ENCODE assay signal across 8 mouse cellular contexts in the genomic region with DNA sequence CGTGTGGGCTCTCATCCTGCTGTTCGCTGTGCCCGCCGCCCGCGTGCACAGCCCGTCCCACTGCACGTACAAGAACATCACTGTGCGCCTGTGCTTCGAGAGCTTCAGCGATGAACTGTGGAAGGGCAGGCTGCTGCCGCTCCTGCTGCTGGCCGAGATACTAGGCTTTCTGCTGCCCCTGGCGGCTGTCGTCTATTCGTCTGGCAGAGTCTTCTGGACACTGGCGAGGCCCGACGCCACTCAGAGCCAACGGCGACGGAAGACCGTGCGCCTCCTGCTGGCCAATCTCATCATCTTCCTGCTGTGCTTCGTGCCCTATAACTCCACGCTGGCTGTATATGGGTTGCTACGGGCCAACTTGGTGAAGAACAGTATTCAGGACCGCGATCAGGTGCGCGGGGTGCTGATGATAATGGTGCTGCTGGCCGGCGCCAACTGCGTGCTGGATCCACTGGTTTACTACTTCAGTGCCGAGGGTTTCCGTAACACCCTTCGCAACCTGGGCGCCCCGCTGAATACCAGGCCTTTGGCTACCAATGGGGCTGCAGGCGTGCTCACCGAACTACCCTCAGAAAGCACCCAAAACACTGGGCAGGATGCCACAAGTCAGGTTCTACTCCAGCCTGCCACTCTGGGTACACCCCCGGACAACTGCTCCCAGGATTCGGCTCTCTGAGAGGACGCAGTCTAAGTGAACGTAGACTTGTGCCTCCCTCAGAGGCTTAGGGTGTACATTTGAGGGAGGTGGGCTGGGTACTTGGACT. TPM values are rescaled to one million over a fixed set of nuclear protein-coding genes. Genes with fewer than 3 reads are reported as not detected.
DNase-seq lines count a peak whose midpoint lies in the region; ATAC-seq lines count a peak whose summit lies in the region.

No protein-coding gene starts in this region.

- H3K9me3 ChIP-seq in erythroblast, embryonic 14.5 days (ENCODE audit: control insufficient read depth, low read length): no peaks in the 10 kb centered on the region
- H3K9me3 ChIP-seq in intestine, embryonic 14.5 days (ENCODE audit: control insufficient read depth, low read length): no peaks in the 10 kb centered on the region
- no peaks in the 10 kb centered on the region for H3K9me3 ChIP-seq in midbrain, embryonic 11.5 days (ENCODE audit: control insufficient read depth, low read length)
- no peaks in the 10 kb centered on the region for H3K9me3 ChIP-seq in stomach, embryonic 15.5 days

- H3K4me1 ChIP-seq in erythroblast, embryonic 14.5 days (ENCODE audit: control insufficient read depth): peaks cover 18% of the 10 kb centered on the region
- peaks cover 8% of the 10 kb centered on the region for H3K4me1 ChIP-seq in intestine, embryonic 14.5 days (replicated peaks; ENCODE audit: control insufficient read depth, insufficient read depth, low read length)
- peaks cover 3% of the 10 kb centered on the region; the same call in 1 of the 2 replicates for H3K4me1 ChIP-seq in midbrain, embryonic 11.5 days (ENCODE audit: control insufficient read depth, insufficient read depth, low read length)
- peaks cover 10% of the 10 kb centered on the region; the same call in 1 of the 2 replicates for H3K4me1 ChIP-seq in stomach, embryonic 15.5 days

- H3K27ac ChIP-seq in intestine, embryonic 14.5 days (ENCODE audit: low read depth): peak overlapping the region; percentile 30; the same call in 1 of the 2 replicates
- peak overlapping the region; percentile 78 for H3K27ac ChIP-seq in midbrain, embryonic 11.5 days (ENCODE audit: low read depth, low read length)
- peak overlapping the region; percentile 67; the same call in 1 of the 2 replicates for H3K27ac ChIP-seq in stomach, embryonic 15.5 days

- H3K4me2 ChIP-seq in intestine, embryonic 14.5 days (ENCODE audit: low read length): peak overlapping the region; percentile 59
- H3K4me2 ChIP-seq in midbrain, embryonic 11.5 days: peak overlapping the region; percentile 67
- peak overlapping the region; percentile 78 for H3K4me2 ChIP-seq in stomach, embryonic 15.5 days

- 0 out of 2 replicates have a peak, but pooled peaks cover 3% of the 10 kb centered on the region for H3K36me3 ChIP-seq in erythroblast, embryonic 14.5 days (ENCODE audit: control insufficient read depth)
- H3K36me3 ChIP-seq in intestine, embryonic 14.5 days (ENCODE audit: control insufficient read depth, insufficient read depth, low read length): no peaks in the 10 kb centered on the region
- no peaks in the 10 kb centered on the region for H3K36me3 ChIP-seq in midbrain, embryonic 11.5 days (ENCODE audit: control insufficient read depth, insufficient read depth, low read length)
- H3K36me3 ChIP-seq in stomach, embryonic 15.5 days: no peaks in the 10 kb centered on the region

- peak; percentile 99 for DNase-seq in embryo, embryonic 10 days (ENCODE audit: low spot score)
- DNase-seq in gastrocnemius, postnatal 14 days: peak; percentile 93
- peak; percentile 95 for DNase-seq in intestine, embryonic 14.5 days (ENCODE audit: low spot score)
- DNase-seq in left cerebral cortex, postnatal 25 days (ENCODE audit: low spot score in 2 of 2): peak; percentile 77 to 86
- DNase-seq in midbrain, embryonic 11.5 days (ENCODE audit: low spot score, missing footprints): peak; percentile 99

- intact Hi-C loops in gastrocnemius, postnatal 14 days (cut with DNase I; ENCODE audit: low total_unique reads): loop anchor here (5.0 kb wide), 1 partner anchor 180 kb away; no protein-coding TSS in a partner anchor
- intact Hi-C loops in left cerebral cortex, postnatal 25 days (cut with DNase I): loop anchor here (2.0 to 10.0 kb wide), 3 partner anchors 13 to 225 kb away; a partner anchor contains a TSS

- H3K9ac ChIP-seq in intestine, embryonic 14.5 days (ENCODE audit: low read length): peak overlapping the region; percentile 44
- H3K9ac ChIP-seq in midbrain, embryonic 11.5 days (ENCODE audit: low read length): peak overlapping the region; percentile 78
- peak overlapping the region; percentile 27; the same call in 1 of the 2 replicates for H3K9ac ChIP-seq in stomach, embryonic 15.5 days

- ATAC-seq in erythroblast, adult 5-6 weeks (replicated peaks; ENCODE audit: low FRiP score, poor library complexity, severe bottlenecking): no peak
- peak; percentile 84 for ATAC-seq in intestine, embryonic 14.5 days (replicated peaks; ENCODE audit: low FRiP score, low TSS enrichment, low read depth)
- peak; percentile 92 for ATAC-seq in midbrain, embryonic 11.5 days (ENCODE audit: low FRiP score)
- ATAC-seq in stomach, embryonic 15.5 days (ENCODE audit: insufficient read depth, low FRiP score, low read depth): peak; percentile 88

- H3K4me3 ChIP-seq in erythroblast, embryonic 14.5 days (replicated peaks): peak overlapping the region; percentile 60
- peak overlapping the region; percentile 34 for H3K4me3 ChIP-seq in intestine, embryonic 14.5 days (ENCODE audit: low read depth, low read length)
- peak overlapping the region; percentile 34 for H3K4me3 ChIP-seq in midbrain, embryonic 11.5 days (ENCODE audit: low read depth, low read length)
- peak overlapping the region; percentile 42 for H3K4me3 ChIP-seq in stomach, embryonic 15.5 days (replicated peaks)

- H3K27me3 ChIP-seq in erythroblast, embryonic 14.5 days (ENCODE audit: control insufficient read depth): peaks cover 4% of the 10 kb centered on the region; the same call in 1 of the 2 replicates
- H3K27me3 ChIP-seq in intestine, embryonic 14.5 days (replicated peaks; ENCODE audit: control insufficient read depth, insufficient read depth, low read length): no peaks in the 10 kb centered on the region
- peaks cover 2% of the 10 kb centered on the region for H3K27me3 ChIP-seq in midbrain, embryonic 11.5 days (ENCODE audit: control insufficient read depth, insufficient read depth, low read length)
- 0 out of 2 replicates have a peak, but pooled peaks cover 2% of the 10 kb centered on the region for H3K27me3 ChIP-seq in stomach, embryonic 15.5 days (replicated peaks)

- WGBS in intestine, embryonic 14.5 days: 23% methylated on average over 45 of the region's 45 CpGs
- WGBS in midbrain, embryonic 11.5 days: 22% methylated on average over 45 of the region's 45 CpGs
- WGBS in stomach, embryonic 15.5 days: 25% methylated on average over 45 of the region's 45 CpGs

RNA-seq across cellular contexts. Expression of a gene that starts 13.8 kb away (rescaled TPM):
- polyA plus RNA-seq in erythroblast, embryonic 14.5 days (2012): 6.8 TPM in 2 replicates
- 31.8 and 50.0 TPM in 2 replicates for total RNA-seq in erythroblast, adult 5-6 weeks (2015; ENCODE audit: low replicate concordance)
- 70.6 and 102 TPM in 2 replicates for total RNA-seq in erythroblast, adult 5-6 weeks (2017; ENCODE audit: low replicate concordance)
- total RNA-seq in gastrocnemius, postnatal 14 days (2021): 10 to 100 TPM; 75.1 to 84.3 TPM
- 74.2 and 74.8 TPM in 2 replicates for polyA plus RNA-seq in intestine, embryonic 14.5 days (2014; fragmentation: Nextera tagmentation; extraction: Ambion mirVana)
- 100 to 1,000 TPM; 154 to 161 TPM for total RNA-seq in left cerebral cortex, postnatal 25 days (2021)
- 96.9 and 99.3 TPM in 2 replicates for polyA plus RNA-seq in midbrain, embryonic 11.5 days (2014; fragmentation: Nextera tagmentation; extraction: Ambion mirVana)
- polyA plus RNA-seq in stomach, embryonic 15.5 days (2015; fragmentation: Nextera tagmentation; extraction: Ambion mirVana): 58.6 and 62.3 TPM in 2 replicates

RNA-seq across cellular contexts. Expression of a gene that starts 14.3 kb away (rescaled TPM):
- polyA plus RNA-seq in erythroblast, embryonic 14.5 days (2012): 0.06 TPM in 1 of 2 replicates, not detected in the other
- 3.1 TPM in 1 of 2 replicates, not detected in the other for total RNA-seq in erythroblast, adult 5-6 weeks (2015; ENCODE audit: low replicate concordance)
- total RNA-seq in erythroblast, adult 5-6 weeks (2017; ENCODE audit: low replicate concordance): 0.60 TPM in 1 of 2 replicates, not detected in the other
- under 1 TPM in 1 of 2 experiments, not detected in 1; 0.24 TPM for total RNA-seq in gastrocnemius, postnatal 14 days (2021)
- 2.3 and 3.0 TPM in 2 replicates for polyA plus RNA-seq in intestine, embryonic 14.5 days (2014; fragmentation: Nextera tagmentation; extraction: Ambion mirVana)
- under 1 TPM; 0.60 to 0.96 TPM for total RNA-seq in left cerebral cortex, postnatal 25 days (2021)
- polyA plus RNA-seq in midbrain, embryonic 11.5 days (2014; fragmentation: Nextera tagmentation; extraction: Ambion mirVana): 0.11 TPM in 1 of 2 replicates, not detected in the other
- 4.6 and 5.0 TPM in 2 replicates for polyA plus RNA-seq in stomach, embryonic 15.5 days (2015; fragmentation: Nextera tagmentation; extraction: Ambion mirVana)

RNA-seq across cellular contexts. Expression of a gene that starts 32.5 kb away (rescaled TPM):
- polyA plus RNA-seq in erythroblast, embryonic 14.5 days (2012): 0.97 and 1.6 TPM in 2 replicates
- 3.3 TPM in 1 of 2 replicates, not detected in the other for total RNA-seq in erythroblast, adult 5-6 weeks (2015; ENCODE audit: low replicate concordance)
- total RNA-seq in erythroblast, adult 5-6 weeks (2017; ENCODE audit: low replicate concordance): 7.0 and 11.6 TPM in 2 replicates
- total RNA-seq in gastrocnemius, postnatal 14 days (2021): 1 to 10 TPM; 1.4 to 2.5 TPM
- polyA plus RNA-seq in intestine, embryonic 14.5 days (2014; fragmentation: Nextera tagmentation; extraction: Ambion mirVana): 11.4 and 13.4 TPM in 2 replicates
- 10 to 100 TPM in 1 of 2 experiments, 1 to 10 TPM in 1; 8.4 to 12.3 TPM for total RNA-seq in left cerebral cortex, postnatal 25 days (2021)
- 9.2 and 10.8 TPM in 2 replicates for polyA plus RNA-seq in midbrain, embryonic 11.5 days (2014; fragmentation: Nextera tagmentation; extraction: Ambion mirVana)
- 9.9 and 11.8 TPM in 2 replicates for polyA plus RNA-seq in stomach, embryonic 15.5 days (2015; fragmentation: Nextera tagmentation; extraction: Ambion mirVana)

RNA-seq across cellular contexts. Expression of a gene that starts 42.4 kb away (rescaled TPM):
- 1.1 and 1.8 TPM in 2 replicates for polyA plus RNA-seq in erythroblast, embryonic 14.5 days (2012)
- total RNA-seq in erythroblast, adult 5-6 weeks (2015; ENCODE audit: low replicate concordance): 7.1 and 7.9 TPM in 2 replicates
- total RNA-seq in erythroblast, adult 5-6 weeks (2017; ENCODE audit: low replicate concordance): 27.7 and 35.7 TPM in 2 replicates
- total RNA-seq in gastrocnemius, postnatal 14 days (2021): 10 to 100 TPM; 29.6 TPM
- 94.4 and 108 TPM in 2 replicates for polyA plus RNA-seq in intestine, embryonic 14.5 days (2014; fragmentation: Nextera tagmentation; extraction: Ambion mirVana)
- total RNA-seq in left cerebral cortex, postnatal 25 days (2021): 10 to 100 TPM; 54.0 to 62.1 TPM
- 139 and 146 TPM in 2 replicates for polyA plus RNA-seq in midbrain, embryonic 11.5 days (2014; fragmentation: Nextera tagmentation; extraction: Ambion mirVana)
- 102 and 115 TPM in 2 replicates for polyA plus RNA-seq in stomach, embryonic 15.5 days (2015; fragmentation: Nextera tagmentation; extraction: Ambion mirVana)

RNA-seq across cellular contexts. Expression of a gene that starts 49.7 kb away (rescaled TPM):
- 0.78 and 1.8 TPM in 2 replicates for polyA plus RNA-seq in erythroblast, embryonic 14.5 days (2012)
- 4.8 and 6.7 TPM in 2 replicates for total RNA-seq in erythroblast, adult 5-6 weeks (2015; ENCODE audit: low replicate concordance)
- total RNA-seq in erythroblast, adult 5-6 weeks (2017; ENCODE audit: low replicate concordance): 10.5 and 11.8 TPM in 2 replicates
- total RNA-seq in gastrocnemius, postnatal 14 days (2021): 10 to 100 TPM; 16.0 to 20.4 TPM
- polyA plus RNA-seq in intestine, embryonic 14.5 days (2014; fragmentation: Nextera tagmentation; extraction: Ambion mirVana): 72.1 and 75.2 TPM in 2 replicates
- 10 to 100 TPM; 27.1 to 28.0 TPM for total RNA-seq in left cerebral cortex, postnatal 25 days (2021)
- polyA plus RNA-seq in midbrain, embryonic 11.5 days (2014; fragmentation: Nextera tagmentation; extraction: Ambion mirVana): 55.1 and 58.4 TPM in 2 replicates
- 55.6 and 60.1 TPM in 2 replicates for polyA plus RNA-seq in stomach, embryonic 15.5 days (2015; fragmentation: Nextera tagmentation; extraction: Ambion mirVana)

Comparison
In these comparisons a context has a peak if more than half of its experiments do, and no peak if none do; other contexts are left out.
1. H3K9ac ChIP-seq: peak in every context shown above with its lines; median percentile 78 in midbrain, embryonic 11.5 days; 44 in intestine, embryonic 14.5 days; 27 in stomach, embryonic 15.5 days.